Mouse (Mus musculus): ENCODE data around the gene Zfp773.
"Not testable (repeated sequence)": the region's sequence is repeated elsewhere in the genome, so short reads cannot be mapped to it uniquely, and the experiment has no call there.

The Zfp773 gene

DNA sequence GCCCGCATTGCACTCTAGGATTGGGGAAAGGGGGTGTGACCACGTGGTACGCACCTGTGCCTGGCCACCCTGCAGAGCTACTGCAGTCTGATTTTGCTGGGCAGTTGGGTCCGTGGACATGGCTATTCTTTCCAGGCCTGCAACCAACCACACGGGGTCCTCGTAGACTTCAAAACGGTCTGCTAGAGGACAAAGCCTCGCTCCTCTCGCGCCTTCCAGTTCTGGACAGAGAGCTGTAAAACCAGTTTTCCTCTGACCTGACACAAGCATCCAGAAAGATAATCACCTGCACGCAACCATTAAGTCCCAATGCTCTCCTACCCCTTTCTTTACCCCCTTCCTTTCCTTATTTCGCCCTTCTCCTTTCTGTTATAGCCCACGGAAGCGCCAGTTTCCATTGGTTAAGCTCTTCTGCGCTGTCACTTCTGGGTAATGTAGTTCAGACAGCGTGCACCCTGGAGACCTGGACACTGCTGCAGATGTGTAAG is at the start of gene Zfp773:
Gene Zfp773 (minus strand): TSS at position 377 of the 488 bp plus-strand sequence.
- DNase-seq = peak; percentile 53 to 65

DNA sequence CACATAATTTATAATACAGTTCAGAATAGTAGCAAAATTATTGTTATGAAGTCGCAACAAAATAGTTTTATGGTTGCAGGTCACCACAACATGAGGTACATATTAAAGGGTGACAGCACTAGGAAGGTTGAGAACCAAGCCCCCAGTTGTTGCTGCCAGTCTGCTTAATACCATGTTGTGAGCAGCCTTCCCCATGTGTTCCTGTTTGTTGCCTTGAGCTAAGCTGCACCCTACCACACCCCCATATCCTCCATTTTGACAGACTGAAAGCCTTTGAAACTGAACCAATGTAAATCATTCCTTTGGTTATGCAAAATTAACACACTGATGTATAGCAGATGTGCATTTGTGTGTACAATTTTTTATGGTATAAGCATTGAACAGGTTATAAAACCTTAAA is 49.3 kb upstream of the Zfp773 start:
- DNase-seq = no peak

DNA sequence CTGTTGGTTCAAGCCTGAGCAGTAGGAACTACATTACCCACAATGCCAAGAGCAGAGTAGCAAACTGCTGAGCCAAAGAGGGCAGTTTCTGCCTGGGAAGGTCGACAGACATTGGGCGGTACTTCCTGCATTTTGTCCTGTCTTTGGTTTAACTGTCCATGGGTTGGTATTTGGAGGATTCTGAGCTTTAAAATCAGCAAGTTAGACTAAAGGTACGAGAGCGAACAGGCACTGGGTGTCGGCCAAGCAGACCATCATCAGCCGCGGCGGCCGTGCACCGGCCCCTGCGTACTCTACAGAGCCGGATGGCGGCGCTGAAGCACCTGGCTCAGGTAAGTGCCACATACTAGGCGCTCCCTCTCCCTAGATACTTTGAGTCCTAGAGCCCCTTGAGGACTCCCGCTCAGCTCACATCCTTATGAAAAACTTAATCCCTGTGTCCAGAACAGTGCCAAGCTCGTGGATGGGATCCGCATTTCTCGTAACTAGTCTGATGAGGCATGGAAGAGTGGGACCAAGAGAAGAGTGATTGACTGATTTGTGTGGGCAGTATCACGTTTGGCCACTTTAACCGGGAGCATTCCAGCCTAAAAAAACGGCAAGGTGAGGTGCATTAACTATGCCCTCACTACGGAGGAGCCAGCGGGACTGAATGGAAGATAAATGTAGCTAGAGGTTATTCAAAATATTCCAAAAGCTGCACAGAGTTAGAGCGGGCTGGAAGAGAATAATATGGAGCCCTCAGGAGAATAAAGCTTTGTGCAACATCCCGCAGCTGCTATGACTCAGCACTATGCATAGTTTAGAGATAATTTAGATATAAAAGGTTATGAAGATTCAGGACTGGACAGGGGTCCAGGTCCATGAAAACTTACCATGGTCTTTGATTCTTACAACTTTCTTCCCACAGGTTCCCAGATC is 34.9 kb upstream of the Zfp773 start, which contains the start of gene Zfp418:
Gene Zfp418 (plus strand): TSS at position 104 of the 921 bp plus-strand sequence.
- peak; percentile 51 to 53 for DNase-seq

DNA sequence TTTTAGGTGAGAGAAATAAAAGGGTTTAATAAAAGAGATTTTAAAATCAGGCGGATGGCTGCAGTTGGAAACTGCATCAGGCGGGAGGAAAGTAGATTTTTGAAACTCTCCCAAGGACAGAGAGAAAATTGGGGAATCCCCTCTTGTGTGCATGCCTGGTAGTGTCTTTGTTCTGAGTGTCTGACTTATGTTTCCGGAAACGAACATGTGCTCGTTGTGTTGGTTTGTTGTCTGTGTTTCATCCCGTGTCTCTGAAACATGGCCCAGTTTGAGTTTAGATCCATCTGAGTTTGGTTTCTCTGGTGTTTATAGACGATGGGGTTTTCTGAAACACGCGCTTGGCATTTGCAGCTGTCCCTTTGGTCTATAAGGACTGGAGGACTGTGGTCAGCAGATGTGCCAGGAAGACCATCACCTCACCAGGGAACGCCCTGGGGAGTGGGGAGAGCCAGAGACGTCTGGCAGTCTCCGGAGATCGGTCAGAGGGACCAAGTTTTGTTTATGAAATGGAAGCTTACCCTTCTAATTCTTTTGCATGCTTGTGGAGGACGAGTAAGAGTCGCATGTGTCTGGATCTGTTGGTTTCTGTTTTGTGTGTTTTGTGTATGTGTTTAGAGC is 9.5 kb upstream of the Zfp773 start:
- no peak for DNase-seq

DNA sequence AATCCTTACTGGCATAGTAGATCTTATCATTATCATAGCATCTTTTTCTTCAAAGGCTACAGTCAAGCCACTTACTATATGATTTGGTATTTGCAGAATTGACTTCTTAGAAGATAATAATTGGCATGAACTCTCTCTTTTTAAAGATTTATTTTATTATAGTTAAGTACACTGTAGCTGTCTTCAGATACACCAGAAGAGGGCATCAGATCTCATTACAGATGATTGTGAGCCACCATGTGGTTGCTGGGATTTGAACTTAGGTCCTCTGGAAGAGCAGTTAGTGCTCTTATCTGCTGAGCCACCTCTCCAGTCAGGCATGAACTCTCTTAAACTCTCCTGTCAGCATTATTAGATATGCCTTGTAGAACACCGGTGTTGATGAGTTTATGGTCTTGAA is 7.7 kb upstream of the Zfp773 start:
- DNase-seq = no peak

DNA sequence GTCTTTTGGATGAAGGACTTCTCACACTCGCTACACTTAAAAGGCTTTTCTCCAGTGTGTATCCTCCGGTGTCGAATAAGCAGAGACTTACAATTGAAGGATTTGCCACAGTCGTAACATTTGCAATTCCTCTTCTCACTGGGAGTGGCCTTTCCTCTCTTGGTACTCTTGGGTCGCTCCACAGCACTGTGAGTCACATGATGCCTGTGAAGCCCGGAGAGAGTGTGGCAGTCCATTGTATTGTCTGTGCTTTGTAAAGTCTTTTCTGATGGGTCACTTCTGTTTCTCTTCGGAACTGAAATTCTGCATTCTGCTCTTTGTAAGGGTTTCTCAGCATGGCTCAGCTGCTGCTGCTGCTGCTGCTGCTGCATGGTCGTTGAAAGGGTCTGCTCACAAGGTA is 3.8 kb downstream of the Zfp773 start:
- no peak for DNase-seq

DNA sequence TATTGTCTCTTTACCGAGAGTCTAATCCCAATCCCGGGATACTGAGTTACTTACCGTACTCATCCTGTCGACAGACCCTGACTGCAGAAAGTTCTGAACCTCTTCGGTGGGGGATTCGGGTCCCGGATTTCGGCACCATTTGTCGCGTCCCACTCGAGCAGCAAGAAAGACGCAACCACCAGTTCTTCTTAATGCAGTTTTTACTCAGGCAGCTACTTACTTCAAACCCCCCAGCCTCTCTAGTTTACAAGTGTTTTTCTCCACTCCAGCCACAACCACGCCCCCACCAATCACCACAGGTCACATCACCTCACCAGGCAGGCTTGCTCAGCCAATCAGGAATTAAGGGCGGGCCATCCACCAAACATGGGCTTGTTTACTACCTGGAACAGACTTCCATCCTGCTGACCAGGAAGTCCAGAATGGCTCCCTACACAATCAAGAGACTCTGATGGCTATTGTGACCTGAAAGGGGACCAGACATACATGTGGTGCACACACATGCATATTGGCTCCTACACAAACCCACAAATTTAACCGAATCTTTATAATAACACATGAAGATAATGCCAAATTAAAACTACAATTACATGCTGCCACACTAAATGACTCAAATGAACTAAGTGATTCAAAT is 5.9 kb downstream of the Zfp773 start:
- DNase-seq = not testable (repeated sequence)

DNA sequence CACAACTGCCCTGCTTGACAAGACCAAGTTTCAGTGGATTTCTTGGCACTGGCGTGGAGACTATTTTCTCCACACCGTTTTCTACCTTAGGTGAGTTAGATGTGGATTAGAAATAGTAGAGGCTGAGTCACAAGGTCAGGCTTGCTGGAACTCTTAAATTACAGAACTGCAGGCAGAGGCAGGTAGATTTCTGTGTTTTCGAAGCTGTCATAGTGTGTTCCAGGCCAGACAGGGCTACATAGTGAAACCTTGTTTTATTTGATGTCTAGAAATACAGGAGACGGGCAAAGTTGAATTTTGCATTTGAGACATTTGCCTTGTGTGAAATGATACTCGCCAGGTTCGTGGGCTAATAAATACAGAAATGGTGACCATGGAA is 15.0 kb downstream of the Zfp773 start:
- no peak for DNase-seq

DNA sequence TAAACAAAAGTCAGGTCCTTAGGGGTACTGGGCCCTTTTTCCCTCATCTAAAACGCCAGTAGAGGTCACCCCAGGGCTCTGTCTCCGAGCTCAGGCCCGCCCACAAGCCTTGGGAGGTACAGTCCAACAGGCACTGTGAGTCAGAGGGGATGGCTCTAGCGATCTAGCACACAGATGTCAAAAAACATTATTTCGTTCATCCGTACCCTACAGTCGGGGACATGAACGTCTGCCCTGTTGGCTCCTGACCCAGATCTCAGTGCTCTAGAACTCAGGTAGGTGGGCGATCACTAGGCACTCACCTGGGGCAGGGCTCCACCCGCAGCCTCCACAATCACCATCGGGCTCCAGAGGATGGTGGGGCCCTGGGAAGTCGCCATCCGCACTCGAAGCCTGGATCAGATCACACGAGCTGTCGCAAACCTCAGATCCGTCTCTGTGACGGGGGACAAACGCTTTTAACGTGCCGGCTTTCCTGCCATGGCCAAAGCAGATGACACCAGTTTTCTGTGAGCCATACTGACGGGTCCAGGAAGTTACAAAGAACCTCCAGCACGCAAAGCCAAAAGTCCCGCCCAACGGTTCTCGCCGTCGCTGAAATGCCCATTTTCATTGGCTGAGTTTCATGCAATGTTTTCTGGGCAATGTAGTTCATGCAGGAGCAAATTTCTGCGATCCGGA is 15.5 kb downstream of the Zfp773 start, which contains the start of gene Zfp954:
Gene Zfp954 (minus strand): TSS at position 568 of the 681 bp plus-strand sequence.
- peak; percentile 85 to 88 for DNase-seq

DNA sequence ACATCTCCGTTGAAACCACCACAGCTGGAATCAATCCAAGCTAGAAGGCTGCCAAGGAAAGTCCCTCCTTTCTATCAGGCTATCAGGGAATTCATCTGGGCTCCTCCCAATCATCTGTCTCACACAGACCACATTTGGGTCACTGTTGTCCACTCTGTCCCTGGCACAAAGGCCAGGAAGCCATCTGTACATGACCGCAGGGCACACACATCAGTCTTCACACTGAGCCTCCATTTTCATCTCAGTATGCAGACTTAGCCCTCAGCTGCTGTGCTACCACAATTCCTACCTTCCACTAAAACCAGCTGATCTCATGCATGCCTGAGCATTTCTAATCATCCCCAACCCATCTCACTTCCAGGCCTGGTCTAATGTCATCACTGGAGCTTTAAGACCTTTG is 18.1 kb downstream of the Zfp773 start:
- DNase-seq = no peak

DNA sequence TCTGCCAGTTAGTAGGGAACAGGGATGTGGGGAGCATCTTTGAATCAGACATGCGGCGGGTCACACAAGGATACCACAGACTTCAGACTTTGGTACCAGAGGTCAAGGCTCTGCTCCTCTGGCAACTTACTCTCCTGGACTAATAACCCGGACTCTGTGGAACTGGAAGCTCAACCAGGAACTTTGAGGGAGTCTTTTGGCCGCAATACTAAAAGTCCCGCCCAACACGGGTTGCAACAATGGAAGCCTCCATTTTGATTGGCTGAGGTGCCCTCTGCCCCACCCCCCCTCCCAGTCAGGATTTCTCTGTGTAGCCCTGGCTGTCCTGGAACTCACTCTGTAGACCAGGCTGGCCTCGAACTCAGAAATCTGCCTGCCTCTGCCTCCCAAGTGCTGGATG is 28.1 kb downstream of the Zfp773 start:
- DNase-seq = no peak

Measured in lung, postnatal 4 days (tissue).